Mouse (Mus musculus): Measurements from ENCODE around the gene Phb2.

GRCm38 (mm10) chr6:124743647-124744046 lies 31.5 kb downstream of the Phb2 start:
- TF ChIP-seq CTCF (IDR thresholded peaks at IDR 0.05; ENCODE audit: borderline replicate concordance, extremely low read depth, insufficient read depth, insufficient read length) (no peak), POLR2A (IDR thresholded peaks at IDR 0.05; ENCODE audit: borderline replicate concordance, extremely low read depth, insufficient read depth, insufficient read length, poor library complexity, severe bottlenecking) (no peak)
